Mouse (Mus musculus): ENCODE data around the gene Mtx1.

DNA sequence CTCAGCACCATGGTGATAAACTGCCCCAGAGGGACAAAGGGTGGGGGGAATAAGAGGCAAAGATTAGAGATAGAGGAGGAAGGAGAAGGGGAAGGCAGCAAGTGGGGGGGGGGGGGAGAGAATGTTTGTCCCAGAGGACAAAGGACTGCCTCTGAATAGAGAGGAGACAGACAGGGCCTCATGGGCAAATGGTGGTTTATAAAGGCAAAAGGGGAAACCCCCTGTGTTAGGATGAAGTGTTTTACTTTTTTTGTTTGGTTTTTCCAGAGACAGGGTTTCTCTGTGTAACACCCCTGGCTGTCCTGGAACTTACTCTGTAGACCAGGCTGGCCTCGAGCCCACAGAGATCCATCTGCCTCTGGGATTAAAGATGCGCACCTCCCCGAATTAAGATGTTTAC is 33.3 kb upstream of the Mtx1 start:
- no peak for TF ChIP-seq CTCF (IDR thresholded peaks at IDR 0.05; ENCODE audit: low read depth)
- no peak for TF ChIP-seq EP300 (IDR thresholded peaks at IDR 0.05; ENCODE audit: low read depth)
